Mouse (Mus musculus) gastrocnemius, postnatal 36 days (tissue): ENCODE results near the gene Ctnnbl1. TPM values are rescaled to one million over a fixed set of nuclear protein-coding genes. Genes with fewer than 3 reads are reported as not detected.

Experiments used
- DNase-seq, 2 experiments: peaks; one replicate each; pipeline ENCODE4 v3.0.0; 2022
- intact Hi-C: fragments of 180-260 bp; cut with DNase I; formaldehyde crosslinking; loops from one replicate; pipeline ENCODE4 v1.15.1; 2025
- long read RNA-seq, 2 experiments: library from polyadenylated mRNA; stranded (forward); transcript quantifications; one replicate each; pipeline ENCODE4 v2.0.0; 2021
- total RNA-seq, 2 experiments: library from RNA; stranded (reverse); gene quantifications; 2 replicates each; pipeline ENCODE4 v1.2.3; 2021

Ctnnbl1 gene
- 1 to 10 TPM; 5.9 to 7.9 TPM for total RNA-seq
- long read RNA-seq, experiment 1, partial matches to known transcripts = 48 of 53 reads
- long read RNA-seq, experiment 1, other reads (novel, unspliced or antisense) = 2 of 53 reads
- long read RNA-seq, experiment 2, transcript Ctnnbl1-201 (16 exons, 2,442 nt) = major isoform, 12 of 95 reads
- long read RNA-seq, experiment 2, partial matches to known transcripts = 2 of 95 reads
- long read RNA-seq, experiment 2, other reads (novel, unspliced or antisense) = 81 of 95 reads

GRCm38 (mm10) chr2:157736854-157737850, at the start of gene Ctnnbl1:
TSS of gene Ctnnbl1 (plus strand) at chr2:157737401.
- peak; percentile 98 to 99 for DNase-seq
- intact Hi-C loops = no loop called here

- intact Hi-C loops = no loop called here
- no peak for DNase-seq
Observed at GRCm38 (mm10) chr2:157687506-157687905, 49.7 kb upstream of the Ctnnbl1 start.

- intact Hi-C loops = no loop called here
Observed at GRCm38 (mm10) chr2:157691266-157692105, 45.7 kb upstream of the Ctnnbl1 start.

DNA sequence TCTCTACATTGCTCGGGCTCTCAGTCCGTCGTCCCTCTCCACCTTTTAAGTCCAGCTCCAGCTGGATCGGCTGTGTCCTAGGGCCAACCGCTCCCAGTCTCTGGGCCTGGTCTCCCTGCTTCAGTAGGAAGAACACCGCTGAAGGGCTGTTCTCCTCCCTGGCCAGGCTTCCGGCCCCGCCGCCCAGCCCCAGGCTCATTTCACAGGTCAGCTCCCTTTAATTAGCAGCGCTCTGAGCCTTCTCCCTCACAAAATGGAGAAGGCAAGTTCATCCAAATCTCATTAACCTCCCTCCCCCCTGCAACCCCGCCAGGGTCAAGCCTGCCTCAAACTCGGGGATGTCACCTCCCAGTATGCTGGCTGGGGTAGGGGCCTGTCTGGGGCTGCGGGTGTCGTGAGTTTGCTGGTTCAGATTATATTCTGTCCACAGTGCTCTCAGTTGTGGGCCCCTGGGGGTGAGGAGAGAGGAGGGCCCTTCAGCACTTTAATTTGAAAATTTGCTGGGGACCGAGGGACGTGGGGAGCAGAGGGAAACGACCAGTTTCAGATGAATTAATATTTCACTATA, 44.8 kb upstream of the Ctnnbl1 start:
- intact Hi-C loops = no loop called here
- no peak for DNase-seq

More at GRCm38 (mm10) chr2:157691266-157692105, 45.7 kb upstream of the Ctnnbl1 start:
- DNase-seq = no peak

- DNase-seq = no peak
- intact Hi-C loops = no loop called here
Observed at GRCm38 (mm10) chr2:157693576-157693975, 43.6 kb upstream of the Ctnnbl1 start.

DNA sequence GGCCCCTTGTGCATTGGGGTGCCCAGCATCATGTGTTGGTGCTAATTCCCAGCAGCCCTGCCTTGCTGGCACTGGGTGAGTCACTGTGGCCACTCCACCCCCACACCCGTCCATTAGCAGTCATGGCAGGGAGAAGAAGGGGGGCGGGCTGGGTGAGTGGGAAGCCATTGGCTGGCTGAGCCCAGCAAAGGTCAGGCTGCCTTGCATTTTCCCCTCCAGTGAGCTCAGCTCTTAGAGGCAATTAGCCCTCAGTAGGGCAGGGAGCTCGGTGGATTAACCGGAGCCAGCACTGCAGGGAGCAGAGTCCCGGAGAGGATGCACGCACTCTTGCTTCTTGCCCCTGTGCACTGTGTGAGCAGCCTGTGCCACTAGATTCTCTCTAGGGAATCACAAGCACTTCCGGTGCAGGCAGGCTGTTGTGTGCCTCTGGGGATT, 40.9 kb upstream of the Ctnnbl1 start:
- intact Hi-C loops = no loop called here

GRCm38 (mm10) chr2:157703155-157703554, 34.0 kb upstream of the Ctnnbl1 start:
- intact Hi-C loops = no loop called here
- DNase-seq = no peak

More for the DNA sequence above, 40.9 kb upstream of the Ctnnbl1 start:
- no peak for DNase-seq

DNA sequence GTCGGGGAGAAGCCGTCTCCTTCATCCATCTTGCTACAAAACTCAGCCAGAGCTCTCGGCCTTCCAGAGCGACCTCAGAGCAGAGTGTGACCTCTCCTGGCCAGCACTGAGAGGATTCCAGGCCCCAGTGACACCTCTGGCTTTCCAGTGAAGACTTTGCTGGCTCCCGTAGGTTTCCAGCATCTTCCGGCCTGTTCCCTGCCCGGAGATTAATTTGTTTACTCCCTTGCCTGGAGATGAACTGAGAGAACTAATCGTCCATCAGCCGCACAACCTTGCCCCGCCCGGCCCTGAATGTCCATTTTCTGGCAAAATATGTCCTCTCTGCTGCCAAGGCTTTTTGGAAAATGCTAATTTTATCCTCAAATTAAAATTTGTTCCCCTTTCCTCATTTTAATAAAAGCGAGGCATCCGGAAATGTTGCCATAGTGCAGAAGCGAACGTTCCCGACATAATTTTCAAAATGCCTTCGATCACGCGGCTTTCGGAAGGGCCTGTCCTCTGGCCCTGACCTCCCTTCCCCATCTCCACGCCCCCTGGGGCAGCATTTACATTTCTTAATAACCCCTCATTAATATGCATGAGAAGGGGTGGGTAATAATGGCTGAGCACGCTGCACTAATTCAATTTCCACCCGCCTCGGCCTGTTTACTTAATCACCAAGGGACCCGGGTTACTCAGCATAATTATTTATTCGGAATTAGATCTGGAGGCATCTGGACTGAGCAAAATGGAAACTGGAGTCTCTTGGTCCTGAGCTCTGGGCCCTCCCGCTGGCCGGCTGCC, 32.0 kb upstream of the Ctnnbl1 start:
- intact Hi-C loops = no loop called here
- peak; percentile 7 to 21 for DNase-seq

DNA sequence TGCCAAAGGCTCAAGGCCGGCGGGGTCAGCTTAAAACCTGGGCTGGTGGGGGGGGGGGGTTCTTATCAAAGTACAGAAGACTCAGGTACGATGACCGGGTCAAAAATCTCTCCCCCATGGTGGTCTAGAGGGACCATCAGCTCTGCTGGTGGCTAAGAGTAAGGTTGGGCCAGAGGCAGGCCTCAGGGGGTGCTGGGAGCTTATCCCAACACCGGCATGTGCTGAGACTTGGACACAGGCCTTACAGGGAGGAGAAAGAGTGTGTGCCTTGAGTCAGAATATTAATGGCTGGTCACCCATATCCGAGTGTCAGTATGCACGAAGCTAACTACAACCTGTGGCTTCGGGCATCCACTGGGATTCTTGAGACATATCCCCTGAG, 31.4 kb upstream of the Ctnnbl1 start:
- intact Hi-C loops = no loop called here
- DNase-seq = no peak

- intact Hi-C loops = no loop called here
- no peak for DNase-seq
Observed at GRCm38 (mm10) chr2:157707191-157707923, 29.8 kb upstream of the Ctnnbl1 start.

GRCm38 (mm10) chr2:157712677-157713076, 24.5 kb upstream of the Ctnnbl1 start:
- intact Hi-C loops = no loop called here
- no peak for DNase-seq

DNA sequence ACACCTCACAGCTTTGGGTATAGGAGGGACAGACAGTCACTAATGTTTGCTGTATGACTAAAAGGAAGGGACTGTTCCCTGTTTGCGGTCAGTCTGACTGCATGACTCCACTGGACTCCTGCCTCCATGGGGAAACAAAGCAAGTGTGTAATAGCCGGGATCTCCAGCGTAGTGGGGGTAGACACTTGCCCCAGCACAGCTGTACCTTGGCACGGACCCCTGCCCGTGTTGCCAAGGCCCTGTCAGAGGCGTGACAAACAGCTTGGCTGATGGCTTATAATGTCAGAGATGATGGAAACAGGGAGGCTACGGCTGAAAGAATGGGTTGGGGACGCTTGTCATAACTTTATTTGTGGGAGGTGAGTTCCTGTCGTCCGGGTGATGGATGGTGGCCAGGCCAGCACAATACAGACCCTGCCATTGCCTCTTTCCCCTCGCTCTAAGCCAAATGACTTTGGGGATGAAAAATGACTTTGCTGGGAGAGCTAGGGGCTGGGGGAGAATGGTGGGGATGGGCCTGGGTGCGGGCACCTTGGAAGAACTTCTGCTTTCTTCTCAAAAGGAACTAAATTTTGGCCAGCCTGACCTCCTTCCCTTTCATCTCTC, 21.5 kb upstream of the Ctnnbl1 start:
- peak in 1 of 2 experiments; percentile 50 for DNase-seq
- intact Hi-C loops = no loop called here

GRCm38 (mm10) chr2:157718441-157718840, 18.8 kb upstream of the Ctnnbl1 start:
- intact Hi-C loops = no loop called here
- DNase-seq = no peak

DNA sequence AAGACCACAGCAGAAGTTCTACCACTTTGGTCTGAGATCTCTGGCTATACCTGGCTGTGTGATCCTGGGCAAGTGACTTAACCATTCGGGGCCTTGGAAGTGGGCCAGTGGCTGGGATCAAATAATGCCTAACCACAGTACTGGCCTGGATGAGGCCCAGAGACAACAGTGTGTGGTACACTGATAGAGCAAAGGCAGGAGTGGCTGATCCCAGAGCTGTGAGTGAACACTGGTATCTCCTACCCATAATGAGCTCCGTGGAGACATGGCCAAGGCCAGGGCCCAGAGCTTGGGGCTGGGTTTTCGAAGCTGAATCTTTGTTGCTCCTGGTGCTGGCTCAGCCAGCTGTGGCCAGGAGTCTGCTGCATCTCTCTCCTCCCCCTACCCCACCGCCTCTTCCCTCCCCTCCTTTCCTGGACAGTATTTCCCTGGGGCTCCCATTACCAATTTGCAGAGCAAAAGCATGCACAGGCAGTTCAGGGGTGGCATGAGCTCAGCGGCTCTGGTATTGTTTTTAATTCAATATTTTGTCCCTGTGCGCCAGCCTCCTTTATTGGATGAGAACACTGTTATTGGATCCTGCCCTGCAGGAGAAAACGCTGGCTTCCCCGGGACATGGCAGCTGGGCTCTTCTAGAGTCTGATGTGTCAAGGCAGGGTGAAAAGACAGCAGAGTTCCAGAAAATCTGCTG, 13.2 kb upstream of the Ctnnbl1 start:
- intact Hi-C loops = no loop called here

GRCm38 (mm10) chr2:157724574-157724914, 12.7 kb upstream of the Ctnnbl1 start:
- intact Hi-C loops = no loop called here
- no peak for DNase-seq

More for the DNA sequence above, 13.2 kb upstream of the Ctnnbl1 start:
- no peak for DNase-seq

- no peak for DNase-seq
- intact Hi-C loops = loop anchor here (5.0 kb wide), 1 partner anchor 133 kb away; no protein-coding TSS in a partner anchor
Observed at GRCm38 (mm10) chr2:157744619-157745018, 7.4 kb downstream of the Ctnnbl1 start.

GRCm38 (mm10) chr2:157745735-157746134, 8.5 kb downstream of the Ctnnbl1 start:
- no peak for DNase-seq
- intact Hi-C loops = no loop called here

DNA sequence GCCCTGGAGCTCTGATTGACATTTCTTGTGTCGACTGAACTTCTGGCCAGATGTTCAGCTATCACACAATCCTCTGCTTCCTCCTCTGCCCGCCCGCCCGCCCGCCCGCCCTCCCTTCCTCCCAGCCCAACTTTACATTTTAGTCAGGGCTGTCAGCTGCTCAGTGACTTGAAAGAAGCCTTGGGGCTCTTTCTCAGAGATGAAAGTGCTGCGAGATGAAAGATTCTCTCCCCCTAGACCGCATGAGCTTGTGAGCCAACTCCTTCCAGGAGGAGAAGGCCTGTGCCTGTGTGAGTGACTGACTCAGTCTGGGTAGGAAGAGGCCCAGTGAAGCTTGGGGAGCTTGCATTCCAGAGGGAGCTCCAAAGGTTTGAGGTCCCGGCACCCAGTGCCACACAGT, 9.4 kb downstream of the Ctnnbl1 start:
- intact Hi-C loops = no loop called here
- no peak for DNase-seq
